Comparison of ENCODE assay signal across 14 mouse cellular contexts in the genomic region with DNA sequence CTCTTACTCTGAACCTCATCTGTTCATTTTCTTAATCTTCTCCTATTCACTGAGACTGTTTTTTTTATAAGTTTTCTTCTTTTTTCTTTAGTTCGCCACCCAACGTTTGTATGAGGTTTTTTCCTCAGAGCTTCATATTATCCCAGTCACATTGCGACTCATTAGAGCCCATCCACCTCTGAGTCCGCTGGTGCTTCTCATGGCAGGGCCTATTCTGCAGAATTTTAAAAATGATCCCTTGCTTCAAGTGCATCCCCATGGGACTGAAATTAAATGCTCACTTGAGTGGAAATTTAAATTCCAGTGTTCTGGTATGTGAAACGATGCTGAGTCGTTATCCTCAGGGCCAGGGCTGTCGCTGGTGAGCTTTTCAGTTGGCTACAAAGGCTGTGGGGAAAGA.
DNase-seq lines count a peak whose midpoint lies in the region; ATAC-seq lines count a peak whose summit lies in the region.
"Had no signal": no experiment of that assay in that cellular context is flagged by ENCODE, and none has a peak within 500 bp of the region (broad histone marks: within the 10 kb centered on the region; RNA-seq: fewer than 3 reads in every experiment).

No protein-coding gene starts in this region.

- peaks cover 19% of the 10 kb centered on the region for H3K4me1 ChIP-seq in forebrain, embryonic 13.5 days
- peaks cover 7% of the 10 kb centered on the region for H3K4me1 ChIP-seq in hindbrain, embryonic 16.5 days (ENCODE audit: control insufficient read depth, insufficient read depth, low read depth, low read length)
- H3K4me1 ChIP-seq in midbrain, embryonic 16.5 days (ENCODE audit: control insufficient read depth, insufficient read depth, low read length), result peaks cover 23% of the 10 kb centered on the region

- peak; percentile 6 for DNase-seq in embryo, embryonic 10 days (ENCODE audit: low spot score)
- no peak for DNase-seq in embryo, embryonic 11 days
- DNase-seq in cerebellum, postnatal 4 days (ENCODE audit: low spot score in 2 of 2), result no peak
- DNase-seq in urinary bladder, postnatal 4 days (ENCODE audit: low spot score in 2 of 2), result no peak
- DNase-seq in adrenal gland, adult 8-10 months, result no peak
- DNase-seq: cerebellum, adult 11 months; kidney, postnatal 14 days; liver; lung, adult 18-20 months; lung, postnatal 36 days had no signal

- 20% methylated on average over 7 of the region's 7 CpGs for WGBS in forebrain, embryonic 13.5 days
- WGBS in hindbrain, embryonic 16.5 days, result 19% methylated on average over 7 of the region's 7 CpGs
- 14% methylated on average over 7 of the region's 7 CpGs for WGBS in midbrain, embryonic 16.5 days

- H3K9me3 ChIP-seq in forebrain, embryonic 13.5 days (replicated peaks), result no peaks in the 10 kb centered on the region
- no peaks in the 10 kb centered on the region for H3K9me3 ChIP-seq in hindbrain, embryonic 16.5 days (ENCODE audit: control insufficient read depth, low read length)
- H3K9me3 ChIP-seq in midbrain, embryonic 16.5 days (replicated peaks; ENCODE audit: control insufficient read depth, low read length, poor library complexity, severe bottlenecking), result no peaks in the 10 kb centered on the region

- H3K27ac ChIP-seq in forebrain, embryonic 13.5 days, result peak overlapping the region; percentile 68
- H3K27ac ChIP-seq in hindbrain, embryonic 16.5 days (ENCODE audit: low read depth, low read length), result peak overlapping the region; percentile 31
- peak overlapping the region; percentile 81 for H3K27ac ChIP-seq in midbrain, embryonic 16.5 days (ENCODE audit: low read length)

- H3K9ac ChIP-seq in forebrain, embryonic 13.5 days, result no peak overlapping the region
- H3K9ac ChIP-seq in hindbrain, embryonic 16.5 days (ENCODE audit: low read depth, low read length), result no peak overlapping the region
- H3K9ac ChIP-seq in midbrain, embryonic 16.5 days (ENCODE audit: low read depth, low read length), result no peak overlapping the region

- no peaks in the 10 kb centered on the region for H3K36me3 ChIP-seq in forebrain, embryonic 13.5 days (ENCODE audit: poor library complexity, severe bottlenecking)
- no peaks in the 10 kb centered on the region for H3K36me3 ChIP-seq in hindbrain, embryonic 16.5 days (ENCODE audit: control insufficient read depth, insufficient read depth, low read length)
- no peaks in the 10 kb centered on the region for H3K36me3 ChIP-seq in midbrain, embryonic 16.5 days (ENCODE audit: control insufficient read depth, insufficient read depth, low read length)

- peak overlapping the region; percentile 29; the same call in 1 of the 2 replicates for H3K4me2 ChIP-seq in forebrain, embryonic 13.5 days
- H3K4me2 ChIP-seq in hindbrain, embryonic 16.5 days (ENCODE audit: low read length), result no peak overlapping the region; the same call in 1 of the 2 replicates
- H3K4me2 ChIP-seq in midbrain, embryonic 16.5 days (ENCODE audit: low read length), result peak overlapping the region; percentile 0

- H3K4me3 ChIP-seq in forebrain, embryonic 13.5 days, result no peak overlapping the region
- H3K4me3 ChIP-seq in hindbrain, embryonic 16.5 days (ENCODE audit: low read length), result no peak overlapping the region
- H3K4me3 ChIP-seq in midbrain, embryonic 16.5 days (ENCODE audit: low read depth, low read length), result no peak overlapping the region

- H3K27me3 ChIP-seq in forebrain, embryonic 13.5 days, result no peaks in the 10 kb centered on the region
- H3K27me3 ChIP-seq in hindbrain, embryonic 16.5 days (replicated peaks; ENCODE audit: control insufficient read depth, insufficient read depth, low read length), result no peaks in the 10 kb centered on the region
- H3K27me3 ChIP-seq in midbrain, embryonic 16.5 days (ENCODE audit: control insufficient read depth, insufficient read depth, low read depth, low read length), result no peaks in the 10 kb centered on the region

- ATAC-seq in forebrain, embryonic 13.5 days, result peak; percentile 44
- peak; percentile 72 for ATAC-seq in hindbrain, embryonic 16.5 days
- peak; percentile 66 for ATAC-seq in midbrain, embryonic 16.5 days
- ATAC-seq: intestine, embryonic 16.5 days had no signal

Comparison
In these comparisons a context has a peak if more than half of its experiments do, and no peak if none do; other contexts are left out.
1. H3K27ac ChIP-seq: peak in every context shown above with its lines; median percentile 81 in midbrain, embryonic 16.5 days; 68 in forebrain, embryonic 13.5 days; 31 in hindbrain, embryonic 16.5 days.